Mouse (Mus musculus): Measurements from ENCODE around the gene Fibin.

The Fibin gene

DNA sequence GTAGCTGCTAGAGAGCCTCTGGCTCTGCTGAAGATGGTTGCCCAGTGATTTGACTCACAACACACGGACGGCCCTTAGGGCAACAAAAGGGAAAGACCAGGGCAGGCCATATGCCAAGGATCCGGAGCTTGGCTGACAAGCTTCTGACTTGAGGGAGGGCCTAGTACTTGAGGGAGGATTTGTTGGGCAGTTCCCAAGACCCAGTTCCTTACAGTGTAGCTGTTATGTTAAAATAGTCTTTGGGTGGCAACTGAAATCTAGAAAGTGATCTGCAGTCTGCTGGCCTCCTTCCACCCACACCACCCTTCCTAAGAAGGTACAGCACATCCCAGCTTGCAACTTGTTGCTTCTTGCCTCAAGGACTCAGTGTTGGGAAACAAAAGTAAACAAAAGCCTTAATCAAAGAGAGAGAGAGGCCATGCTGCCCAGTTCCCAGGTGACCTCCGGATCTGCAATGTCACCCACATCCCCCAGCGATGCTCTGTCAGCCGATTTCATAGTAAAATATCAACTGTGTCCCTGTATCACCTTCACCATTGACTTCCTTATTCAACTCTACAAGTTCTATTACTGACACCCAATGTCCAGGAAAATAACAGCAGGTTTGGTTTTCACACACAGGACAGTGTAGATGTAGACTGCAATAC, 48.4 kb downstream of the Fibin start, which contains the start of gene Bbox1:
Gene Bbox1 (minus strand): TSS at position 52 of the 647 bp plus-strand sequence.
- DNase-seq (ENCODE audit: low spot score in 2 of 2): no peak

DNA sequence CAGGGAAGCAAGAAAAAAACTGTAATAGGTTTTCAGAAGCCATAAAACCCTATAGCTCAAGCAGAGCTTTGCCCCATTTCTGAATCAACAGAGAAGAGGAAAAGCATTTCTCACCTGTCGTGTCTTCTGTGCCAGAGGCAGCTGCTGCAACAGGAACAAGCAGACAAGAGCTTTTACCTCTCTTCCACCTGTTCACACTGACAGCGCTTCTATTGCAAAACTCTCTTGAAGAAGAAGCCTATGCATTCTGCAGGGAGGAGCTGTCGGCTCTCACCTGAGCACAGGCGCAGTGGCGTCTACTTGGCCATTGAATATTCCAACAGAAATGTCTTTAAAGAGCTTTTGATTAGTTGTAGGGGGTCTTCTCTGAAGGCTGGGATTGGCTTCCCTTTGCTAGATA, 48.9 kb downstream of the Fibin start:
- DNase-seq (ENCODE audit: low spot score in 2 of 2): no peak

DNA sequence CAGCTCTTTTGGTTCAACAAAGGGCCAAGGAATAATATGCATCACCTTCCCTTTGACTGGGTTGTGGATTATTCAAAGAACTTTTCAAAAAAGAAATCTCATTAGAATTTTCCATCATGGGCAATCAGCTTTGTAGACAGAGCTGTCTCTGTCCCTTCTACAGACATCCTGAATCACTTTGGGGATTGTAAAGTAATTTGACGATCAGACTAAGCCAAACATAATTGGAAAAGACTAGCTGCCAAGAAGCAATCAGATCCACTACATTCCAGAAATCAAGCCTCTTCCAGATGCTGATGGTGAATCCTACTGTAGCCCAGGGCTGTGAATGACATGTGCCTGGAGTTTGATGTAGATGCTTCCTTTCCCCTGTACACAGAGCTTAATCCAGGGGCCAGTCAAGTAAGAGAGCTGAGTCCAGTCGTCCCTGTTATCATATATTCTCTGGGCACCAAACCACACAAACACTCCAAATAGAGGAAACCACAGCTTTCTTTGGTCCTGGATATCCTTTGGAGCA, 49.6 kb downstream of the Fibin start:
- DNase-seq (ENCODE audit: low spot score in 2 of 2): no peak
